8 mouse cellular contexts compared by ENCODE assay signal in genomic region chr3:135521963-135522362, GRCm38 (mm10). TPM values are rescaled to one million over a fixed set of nuclear protein-coding genes. Genes with fewer than 3 reads are reported as not detected.
DNase-seq lines count a peak whose midpoint lies in the region; ATAC-seq and TF ChIP-seq lines count a peak whose summit lies in the region.

No protein-coding gene starts in this region.

- H3K36me3 ChIP-seq in kidney, postnatal 0 days (ENCODE audit: insufficient read depth, low read length), result no peaks in the 10 kb centered on the region
- no peaks in the 10 kb centered on the region for H3K36me3 ChIP-seq in hindbrain, embryonic 10.5 days

- ATAC-seq in kidney, postnatal 0 days (replicated peaks; ENCODE audit: low FRiP score, low read depth), result peak; percentile 60
- ATAC-seq in erythroid progenitor cell, adult 5-6 weeks (replicated peaks; ENCODE audit: low FRiP score, poor library complexity, severe bottlenecking), result no peak

- peak overlapping the region; percentile 71 for H3K27ac ChIP-seq in kidney, postnatal 0 days
- H3K27ac ChIP-seq in hindbrain, embryonic 10.5 days, result no peak overlapping the region

- no peaks in the 10 kb centered on the region for H3K9me3 ChIP-seq in kidney, postnatal 0 days (replicated peaks; ENCODE audit: low read length)
- H3K9me3 ChIP-seq in hindbrain, embryonic 10.5 days, result no peaks in the 10 kb centered on the region

- no peak overlapping the region for H3K4me2 ChIP-seq in kidney, postnatal 0 days (ENCODE audit: low read length)

- H3K4me3 ChIP-seq in kidney, postnatal 0 days (replicated peaks; ENCODE audit: low read depth, low read length), result no peak overlapping the region
- H3K4me3 ChIP-seq in hindbrain, embryonic 10.5 days, result no peak overlapping the region

- H3K27me3 ChIP-seq in kidney, postnatal 0 days (ENCODE audit: insufficient read depth, low read length), result no peaks in the 10 kb centered on the region
- H3K27me3 ChIP-seq in hindbrain, embryonic 10.5 days (ENCODE audit: insufficient read depth, poor library complexity, severe bottlenecking), result no peaks in the 10 kb centered on the region

- peaks cover 4% of the 10 kb centered on the region; the same call in 1 of the 2 replicates for H3K4me1 ChIP-seq in kidney, postnatal 0 days (replicated peaks; ENCODE audit: insufficient read depth, low read length)
- H3K4me1 ChIP-seq in hindbrain, embryonic 10.5 days (replicated peaks), result peaks cover 9% of the 10 kb centered on the region

- TF ChIP-seq CTCF in kidney, postnatal 0 days (IDR thresholded peaks at IDR 0.05; ENCODE audit: low read depth), result no peak

- no peak overlapping the region for H3K9ac ChIP-seq in kidney, postnatal 0 days (ENCODE audit: low read depth, low read length)

- 24% methylated on average over 4 of the region's 4 CpGs for WGBS in kidney, postnatal 0 days
- 69% methylated on average over 4 of the region's 4 CpGs for WGBS in hindbrain, embryonic 10.5 days

- peak; percentile 82 for DNase-seq in 416B (ENCODE audit: low read depth)
- DNase-seq in adrenal gland, postnatal 25 days, result peak; percentile 59
- DNase-seq in heart, adult 18-20 months, result peak; percentile 94 to 96
- peak; percentile 64 for DNase-seq in kidney, postnatal 0 days (ENCODE audit: low spot score)
- peak; percentile 85 to 89 for DNase-seq in lung, postnatal 4 days
- DNase-seq in spleen, postnatal 10 days (ENCODE audit: low spot score in 2 of 2), result no peak
- no peak for DNase-seq in hindbrain, embryonic 10.5 days (ENCODE audit: low spot score)

RNA-seq across cellular contexts. Expression of gene Manba, which starts 36.6 kb away (rescaled TPM):
- 8.8 and 16.0 TPM in 2 replicates for total RNA-seq in adrenal gland, postnatal 25 days (2021)
- total RNA-seq in heart, adult 18-20 months (2021), result 10 to 100 TPM; 15.0 to 17.5 TPM
- polyA plus RNA-seq in kidney, postnatal 0 days (2015; fragmentation: Nextera tagmentation; extraction: Ambion mirVana), result 37.8 and 41.8 TPM in 2 replicates
- total RNA-seq in erythroid progenitor cell, adult 5-6 weeks (2015; ENCODE audit: low replicate concordance), result 16.2 and 17.6 TPM in 2 replicates
- 1.4 and 7.1 TPM in 2 replicates for total RNA-seq in erythroid progenitor cell, adult 5-6 weeks (2017; ENCODE audit: low replicate concordance)
- polyA plus RNA-seq in hindbrain, embryonic 10.5 days (2016; fragmentation: Nextera tagmentation; extraction: Ambion mirVana), result 4.8 and 5.2 TPM in 2 replicates

Comparison
In these comparisons a context has a peak if more than half of its experiments do, and no peak if none do; other contexts are left out.
1. DNase-seq: peak in 416B (single experiment), adrenal gland, postnatal 25 days (single experiment), heart, adult 18-20 months (2 of 2), kidney, postnatal 0 days (single experiment) and lung, postnatal 4 days (2 of 2); none in spleen, postnatal 10 days (0 of 2) and hindbrain, embryonic 10.5 days (single experiment).